11 mouse cellular contexts compared by ENCODE assay signal in the genomic region with DNA sequence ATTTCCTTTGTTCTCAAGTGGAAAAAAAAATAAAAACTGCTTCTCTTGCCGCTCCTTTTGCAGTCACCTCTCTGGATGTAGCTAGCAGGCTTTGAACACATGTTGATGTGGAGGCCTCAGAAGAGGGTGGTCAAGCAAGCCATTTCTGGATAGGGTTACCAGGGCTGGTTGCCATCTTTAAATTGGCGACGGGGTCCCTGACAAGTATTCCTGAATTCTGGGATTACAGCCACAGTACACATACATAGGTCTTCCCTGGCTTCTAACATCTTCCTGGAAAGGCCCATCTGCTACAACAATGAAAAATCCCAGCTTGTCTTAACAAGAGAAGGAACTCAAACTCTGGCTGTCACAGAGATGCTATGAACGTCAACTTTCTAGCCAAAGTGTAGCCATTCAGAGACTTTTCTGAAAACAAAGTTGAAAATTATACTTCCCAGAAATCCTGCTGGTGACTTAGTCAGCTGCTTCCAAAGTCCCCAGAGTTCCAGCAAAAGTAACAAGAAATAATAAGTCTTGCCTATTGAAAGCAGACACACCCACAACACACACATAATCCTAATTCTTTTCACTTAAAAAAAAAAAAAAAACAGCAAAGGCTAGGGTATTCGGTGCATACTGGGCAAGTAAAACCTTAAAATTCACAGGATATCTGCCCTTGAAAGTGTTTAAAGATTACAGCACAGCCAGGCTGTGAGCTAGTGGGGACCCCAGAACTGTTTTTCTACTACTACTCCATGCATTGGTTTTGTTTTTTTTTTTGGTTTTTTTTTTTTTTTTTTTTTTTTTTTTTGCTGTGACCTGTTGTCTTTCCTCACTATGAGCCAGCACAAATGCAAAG.
DNase-seq lines count a peak whose midpoint lies in the region; ATAC-seq lines count a peak whose summit lies in the region.
"Had no signal": no experiment of that assay in that cellular context is flagged by ENCODE, and none has a peak within 500 bp of the region (broad histone marks: within the 10 kb centered on the region; RNA-seq: fewer than 3 reads in every experiment).

No protein-coding gene starts in this region.

- peaks cover 16% of the 10 kb centered on the region for H3K27me3 ChIP-seq in midbrain, embryonic 11.5 days (ENCODE audit: control insufficient read depth, insufficient read depth, low read length)
- peaks cover 7% of the 10 kb centered on the region; the same call in 1 of the 2 replicates for H3K27me3 ChIP-seq in midbrain, embryonic 15.5 days (replicated peaks)
- H3K27me3 ChIP-seq in hindbrain, embryonic 15.5 days = no peaks in the 10 kb centered on the region
- H3K27me3 ChIP-seq in neural tube, embryonic 15.5 days (replicated peaks) = no peaks in the 10 kb centered on the region
- peaks cover 90% of the 10 kb centered on the region for H3K27me3 ChIP-seq in forebrain, embryonic 10.5 days (ENCODE audit: poor library complexity, severe bottlenecking)

- H3K4me3 ChIP-seq in midbrain, embryonic 11.5 days (ENCODE audit: low read depth, low read length) = no peak overlapping the region
- H3K4me3 ChIP-seq in midbrain, embryonic 15.5 days = no peak overlapping the region
- H3K4me3 ChIP-seq in hindbrain, embryonic 15.5 days = no peak overlapping the region
- H3K4me3 ChIP-seq in neural tube, embryonic 15.5 days (replicated peaks) = no peak overlapping the region
- H3K4me3 ChIP-seq in forebrain, embryonic 10.5 days = no peak overlapping the region

- WGBS in midbrain, embryonic 11.5 days = 42% methylated on average over 5 of the region's 5 CpGs
- WGBS in midbrain, embryonic 15.5 days = 52% methylated on average over 5 of the region's 5 CpGs
- WGBS in hindbrain, embryonic 15.5 days = 55% methylated on average over 5 of the region's 5 CpGs
- WGBS in neural tube, embryonic 15.5 days = 55% methylated on average over 5 of the region's 5 CpGs
- 50% methylated on average over 5 of the region's 5 CpGs for WGBS in forebrain, embryonic 10.5 days

- no peak for ATAC-seq in midbrain, embryonic 11.5 days (ENCODE audit: low FRiP score)
- no peak for ATAC-seq in midbrain, embryonic 15.5 days (replicated peaks)
- ATAC-seq in hindbrain, embryonic 15.5 days (ENCODE audit: low FRiP score, low read depth) = no peak
- ATAC-seq in neural tube, embryonic 15.5 days (ENCODE audit: low FRiP score) = no peak

- no peaks in the 10 kb centered on the region for H3K9me3 ChIP-seq in midbrain, embryonic 11.5 days (ENCODE audit: control insufficient read depth, low read length)
- H3K9me3 ChIP-seq in midbrain, embryonic 15.5 days = no peaks in the 10 kb centered on the region
- no peaks in the 10 kb centered on the region for H3K9me3 ChIP-seq in hindbrain, embryonic 15.5 days
- no peaks in the 10 kb centered on the region for H3K9me3 ChIP-seq in neural tube, embryonic 15.5 days (replicated peaks)
- H3K9me3 ChIP-seq in forebrain, embryonic 10.5 days = peaks cover 6% of the 10 kb centered on the region; the same call in 1 of the 2 replicates

- H3K4me1 ChIP-seq in midbrain, embryonic 11.5 days (ENCODE audit: control insufficient read depth, insufficient read depth, low read length) = peaks cover 14% of the 10 kb centered on the region
- H3K4me1 ChIP-seq in midbrain, embryonic 15.5 days = peaks cover 21% of the 10 kb centered on the region
- peaks cover 36% of the 10 kb centered on the region for H3K4me1 ChIP-seq in hindbrain, embryonic 15.5 days (replicated peaks)
- peaks cover 35% of the 10 kb centered on the region for H3K4me1 ChIP-seq in neural tube, embryonic 15.5 days
- peaks cover 56% of the 10 kb centered on the region for H3K4me1 ChIP-seq in forebrain, embryonic 10.5 days

- H3K9ac ChIP-seq in midbrain, embryonic 11.5 days (ENCODE audit: low read length) = no peak overlapping the region
- no peak overlapping the region for H3K9ac ChIP-seq in midbrain, embryonic 15.5 days
- H3K9ac ChIP-seq in hindbrain, embryonic 15.5 days = no peak overlapping the region; the same call in 1 of the 2 replicates
- H3K9ac ChIP-seq in neural tube, embryonic 15.5 days (replicated peaks) = no peak overlapping the region

- H3K27ac ChIP-seq in midbrain, embryonic 11.5 days (ENCODE audit: low read depth, low read length) = no peak overlapping the region
- H3K27ac ChIP-seq in midbrain, embryonic 15.5 days = no peak overlapping the region
- 0 out of 2 replicates have a peak overlapping the region, but pooled peaks have one; percentile 89 for H3K27ac ChIP-seq in hindbrain, embryonic 15.5 days (replicated peaks)
- peak overlapping the region; percentile 86; the same call in 1 of the 2 replicates for H3K27ac ChIP-seq in neural tube, embryonic 15.5 days (replicated peaks)
- H3K27ac ChIP-seq in forebrain, embryonic 10.5 days = no peak overlapping the region

- no peak overlapping the region for H3K4me2 ChIP-seq in midbrain, embryonic 11.5 days
- H3K4me2 ChIP-seq in midbrain, embryonic 15.5 days = no peak overlapping the region; the same call in 1 of the 2 replicates
- H3K4me2 ChIP-seq in hindbrain, embryonic 15.5 days = peak overlapping the region; percentile 97
- H3K4me2 ChIP-seq in neural tube, embryonic 15.5 days = peak overlapping the region; percentile 74

- no peaks in the 10 kb centered on the region for H3K36me3 ChIP-seq in midbrain, embryonic 11.5 days (ENCODE audit: control insufficient read depth, insufficient read depth, low read length)
- H3K36me3 ChIP-seq in midbrain, embryonic 15.5 days (replicated peaks) = no peaks in the 10 kb centered on the region
- no peaks in the 10 kb centered on the region for H3K36me3 ChIP-seq in hindbrain, embryonic 15.5 days
- H3K36me3 ChIP-seq in neural tube, embryonic 15.5 days = no peaks in the 10 kb centered on the region
- no peaks in the 10 kb centered on the region for H3K36me3 ChIP-seq in forebrain, embryonic 10.5 days (replicated peaks)

- DNase-seq in heart, adult 11 months = peak; percentile 91
- DNase-seq in heart, adult 9 months (ENCODE audit: low spot score in 2 of 2) = no peak
- peak; percentile 90 for DNase-seq in midbrain, embryonic 11.5 days (ENCODE audit: low spot score, missing footprints)
- DNase-seq in urinary bladder, adult 18-20 months (ENCODE audit: low spot score in 2 of 2) = no peak
- no peak for DNase-seq in forebrain, embryonic 10.5 days (ENCODE audit: extremely low spot score, low spot score)
- DNase-seq: cerebellum, adult 11-12 months; kidney, postnatal 36 days; lung, postnatal 14 days had no signal

Comparison
In these comparisons a context has a peak if more than half of its experiments do, and no peak if none do; other contexts are left out.
1. DNase-seq: peak in heart, adult 11 months (single experiment) and midbrain, embryonic 11.5 days (single experiment); none in heart, adult 9 months (0 of 2), urinary bladder, adult 18-20 months (0 of 2) and forebrain, embryonic 10.5 days (single experiment).
2. H3K27ac ChIP-seq: peak in hindbrain, embryonic 15.5 days (single experiment) and neural tube, embryonic 15.5 days (single experiment); none in midbrain, embryonic 11.5 days (single experiment), midbrain, embryonic 15.5 days (single experiment) and forebrain, embryonic 10.5 days (single experiment).
3. H3K4me2 ChIP-seq: peak in hindbrain, embryonic 15.5 days (single experiment) and neural tube, embryonic 15.5 days (single experiment); none in midbrain, embryonic 11.5 days (single experiment) and midbrain, embryonic 15.5 days (single experiment).